Mouse (Mus musculus): Measurements from ENCODE around the gene Ercc8. TPM values are rescaled to one million over a fixed set of nuclear protein-coding genes. Genes with fewer than 3 reads are reported as not detected.

Ercc8 gene
- polyA plus RNA-seq, 1 experiment from 2014 or later: 31.8 TPM

GRCm38 (mm10) chr13:108229634-108230330 is 71.3 kb downstream of the Ercc8 start:
- 64% methylated on average over 6 of the region's 6 CpGs for WGBS
- no peaks in the 10 kb centered on the region for H3K9me3 ChIP-seq (replicated peaks)
- no peak for ATAC-seq (ENCODE audit: low FRiP score)

GRCm38 (mm10) chr13:108240012-108240411 is 81.5 kb downstream of the Ercc8 start:
- 0 out of 2 replicates have a peak, but pooled peaks cover 6% of the 10 kb centered on the region for H3K4me1 ChIP-seq
- H3K9ac ChIP-seq (replicated peaks): no peak overlapping the region
- H3K4me3 ChIP-seq (replicated peaks): no peak overlapping the region
- no peaks in the 10 kb centered on the region for H3K27me3 ChIP-seq (replicated peaks)
- H3K27ac ChIP-seq (replicated peaks): no peak overlapping the region
- 77% methylated on average over 4 of the region's 4 CpGs for WGBS
- H3K36me3 ChIP-seq: no peaks in the 10 kb centered on the region
- H3K9me3 ChIP-seq (replicated peaks): no peaks in the 10 kb centered on the region
- H3K4me2 ChIP-seq: no peak overlapping the region
- ATAC-seq (ENCODE audit: low FRiP score): no peak

More at GRCm38 (mm10) chr13:108229634-108230330, 71.3 kb downstream of the Ercc8 start:
- no peaks in the 10 kb centered on the region for H3K4me1 ChIP-seq
- H3K4me2 ChIP-seq: no peak overlapping the region
- no peak overlapping the region for H3K4me3 ChIP-seq (replicated peaks)
- H3K36me3 ChIP-seq: no peaks in the 10 kb centered on the region
- H3K27ac ChIP-seq (replicated peaks): no peak overlapping the region
- no peak overlapping the region for H3K9ac ChIP-seq (replicated peaks)
- H3K27me3 ChIP-seq (replicated peaks): no peaks in the 10 kb centered on the region

GRCm38 (mm10) chr13:108241715-108242114 is 83.2 kb downstream of the Ercc8 start:
- Histone ChIP-seq H3K4me1 (0 out of 2 replicates have a peak, but pooled peaks cover 6% of the 10 kb centered on the region), H3K27me3 (replicated peaks) (no peaks in the 10 kb centered on the region), H3K9ac (replicated peaks) (no peak overlapping the region), H3K4me3 (replicated peaks) (no peak overlapping the region), H3K9me3 (replicated peaks) (no peaks in the 10 kb centered on the region), H3K36me3 (no peaks in the 10 kb centered on the region), H3K4me2 (no peak overlapping the region), H3K27ac (replicated peaks) (no peak overlapping the region)
- no peak for ATAC-seq (ENCODE audit: low FRiP score)
- 86% methylated on average over 5 of the region's 5 CpGs for WGBS

Other genes starting within 250 kb of the Ercc8 start
- gene Smim15, start 114.3 kb upstream of the Ercc8 start, polyA plus RNA-seq (2015; fragmentation: Nextera tagmentation; extraction: Ambion mirVana): 35.8 and 39.7 TPM in 2 replicates
- 68.0 and 80.3 TPM in 2 replicates for gene Ndufaf2, start 108 bp upstream of the Ercc8 start, polyA plus RNA-seq (2015; fragmentation: Nextera tagmentation; extraction: Ambion mirVana)
- 2.0 and 4.0 TPM in 2 replicates for gene Elovl7, start 55.7 kb downstream of the Ercc8 start, polyA plus RNA-seq (2015; fragmentation: Nextera tagmentation; extraction: Ambion mirVana)
- 1.0 and 3.2 TPM in 2 replicates for gene Depdc1b, start 157.6 kb downstream of the Ercc8 start, polyA plus RNA-seq (2015; fragmentation: Nextera tagmentation; extraction: Ambion mirVana)

All from neural tube, embryonic 15.5 days (tissue).